Mouse (Mus musculus): ENCODE data around the gene Sparc.

DNA sequence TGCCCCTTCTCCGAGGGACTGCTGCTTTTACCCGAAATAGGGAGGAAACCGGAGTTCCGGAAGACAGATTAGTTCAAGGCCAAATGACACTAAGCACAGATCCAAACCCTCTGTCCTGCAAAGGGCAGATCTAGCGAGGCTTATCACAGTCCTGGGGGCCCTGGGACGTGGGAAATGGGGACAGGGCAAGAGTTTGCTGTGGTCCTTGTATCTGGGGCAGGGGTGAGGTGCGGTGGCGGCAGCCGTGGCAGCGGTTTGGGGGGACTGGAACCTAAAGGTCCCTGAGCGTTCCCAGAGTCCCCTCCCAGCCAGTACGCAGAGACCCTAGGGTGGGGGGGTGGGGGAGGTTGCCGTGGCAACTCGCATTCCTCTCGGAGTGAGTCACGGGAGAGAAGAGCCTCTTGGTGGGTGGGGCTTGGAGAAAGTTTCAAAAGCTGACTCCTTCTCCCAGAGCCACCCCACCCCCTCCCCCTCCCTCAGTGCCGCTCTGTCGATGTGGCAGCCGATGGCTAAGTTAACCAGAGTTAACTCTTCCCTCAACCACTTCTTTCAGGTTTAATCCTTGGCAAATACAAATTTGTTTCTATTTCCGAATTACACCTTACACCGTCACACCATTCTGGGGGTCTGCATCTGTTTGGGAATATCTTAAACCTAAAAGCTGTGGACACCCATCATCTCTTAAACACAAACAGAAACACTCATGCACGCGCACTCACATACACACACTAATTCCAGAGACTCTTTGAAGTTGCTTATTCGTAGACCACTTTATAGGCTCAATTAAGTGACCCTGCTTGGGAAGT lies 4.9 kb downstream of the Sparc start:
- 0 out of 2 replicates have a peak, but pooled peaks have one; percentile 8 for TF ChIP-seq EP300 (IDR thresholded peaks at IDR 0.05; ENCODE audit: insufficient read depth, low read depth, low read length)
- peak; percentile 54 for TF ChIP-seq POLR2A (IDR thresholded peaks at IDR 0.05; ENCODE audit: insufficient read depth, low read depth, low read length)

Measured in heart, adult 2 months (tissue).